Mouse (Mus musculus) MEL (cell line): ENCODE measurements at regions not wholly inside any gene's neighbourhood (a gene's known extent, or its start where the extent isn't known, plus 50 kb on each side); places are given as distances from the start of the nearest gene placed in this dataset.

Source experiments
- DNase-seq: peaks from one replicate; pipeline ENCODE4 v3.0.0; 2011; ENCODE audit warnings: low read depth, low spot score
- H3K27ac ChIP-seq: 2 replicates; pipeline ENCODE4 v1.5.1; 2012; ENCODE audit warnings: low read depth, mild to moderate bottlenecking, control low read depth, low read length, moderate library complexity; ENCODE audit not compliant: control insufficient read depth
- H3K27me3 ChIP-seq, 2 experiments: fragments of 150-350 bp in 1 of 2; sonication (generic) in 1 of 2; 2 replicates each; pipeline ENCODE4 v1.6.1; 2012; ENCODE audit warnings: low read length in 2 of 2, mild to moderate bottlenecking in 2 of 2, improper control_type of control experiment in 1 of 2, moderate library complexity in 1 of 2; ENCODE audit not compliant: insufficient read depth in 2 of 2, control insufficient read depth in 1 of 2
- H3K36me3 ChIP-seq, 2 experiments: 2 replicates each; pipeline ENCODE4 v1.6.1; 2012 to 2014; ENCODE audit warnings: low read length in 2 of 2, improper control_type of control experiment in 1 of 2, inconsistent platforms in 1 of 2, mild to moderate bottlenecking in 1 of 2; ENCODE audit not compliant: insufficient read depth in 2 of 2, control insufficient read depth in 1 of 2
- H3K4me1 ChIP-seq, 2 experiments: fragments of 150-350 bp in 1 of 2; sonication (generic) in 1 of 2; 2 replicates each; pipeline ENCODE4 v1.6.1; 2012; ENCODE audit warnings: low read length in 2 of 2, improper control_type of control experiment in 1 of 2, mild to moderate bottlenecking in 1 of 2; ENCODE audit not compliant: insufficient read depth in 2 of 2, control insufficient read depth in 1 of 2
- H3K4me3 ChIP-seq, 2 experiments: fragments of 150-350 bp in 1 of 2; sonication (generic) in 1 of 2; 2 replicates each; pipeline ENCODE4 v1.5.1; 2012; ENCODE audit warnings: low read depth in 2 of 2, low read length in 2 of 2, mild to moderate bottlenecking in 2 of 2, moderate library complexity in 2 of 2, control low read depth in 1 of 2, improper control_type of control experiment in 1 of 2; ENCODE audit not compliant: control insufficient read depth in 1 of 2, insufficient read depth in 1 of 2
- H3K79me2 ChIP-seq: 2 replicates; pipeline ENCODE4 v1.6.1; 2012; ENCODE audit warnings: mild to moderate bottlenecking, low read length, moderate library complexity; ENCODE audit not compliant: control insufficient read depth, poor library complexity, insufficient read depth
- H3K9ac ChIP-seq: 2 replicates; pipeline ENCODE4 v1.6.1; 2012; ENCODE audit warnings: low read depth, mild to moderate bottlenecking, control low read depth, low read length, moderate library complexity; ENCODE audit not compliant: control insufficient read depth, poor library complexity, severe bottlenecking
- H3K9me3 ChIP-seq: fragments of 150-350 bp; sonication (generic); replicated peaks from 2 replicates; pipeline ENCODE4 v1.6.1; 2012; ENCODE audit warnings: mild to moderate bottlenecking, low read length, improper control_type of control experiment, moderate library complexity; ENCODE audit not compliant: insufficient read depth
- BHLHE40 ChIP-seq: IDR thresholded peaks from 2 replicates; pipeline ENCODE4 v1.6.1; 2012; ENCODE audit warnings: low read depth, mild to moderate bottlenecking, inconsistent platforms, low read length, improper control_type of control experiment, borderline replicate concordance
- E2F4 ChIP-seq: IDR thresholded peaks from 2 replicates; pipeline ENCODE4 v1.6.1; 2011; ENCODE audit warnings: low read depth, low read length, improper control_type of control experiment, borderline replicate concordance
- ELF1 ChIP-seq: IDR thresholded peaks from 2 replicates; pipeline ENCODE4 v1.6.1; 2014; ENCODE audit warnings: low read depth, mild to moderate bottlenecking, inconsistent platforms, low read length, improper control_type of control experiment, moderate library complexity
- EP300 ChIP-seq, 2 experiments: IDR thresholded peaks; 2 replicates each; pipeline ENCODE4 v1.6.1; 2011; ENCODE audit warnings: improper control_type of control experiment in 2 of 2, low read length in 2 of 2, low read depth in 1 of 2, mild to moderate bottlenecking in 1 of 2
- ETS1 ChIP-seq: IDR thresholded peaks from 2 replicates; pipeline ENCODE4 v1.6.1; 2012; ENCODE audit warnings: low read depth, mild to moderate bottlenecking, inconsistent platforms, low read length, improper control_type of control experiment, moderate library complexity
- GABPA ChIP-seq: IDR thresholded peaks from 2 replicates; pipeline ENCODE4 v1.6.1; 2012; ENCODE audit warnings: low read depth, mild to moderate bottlenecking, inconsistent platforms, low read length, improper control_type of control experiment, moderate library complexity
- JUND ChIP-seq: IDR thresholded peaks from 2 replicates; pipeline ENCODE4 v1.6.1; 2011; ENCODE audit warnings: low read depth, mild to moderate bottlenecking, improper control_type of control experiment, low read length
- KAT2A ChIP-seq: conservative IDR thresholded peaks from 2 replicates; pipeline ENCODE4 v1.6.1; 2012; ENCODE audit warnings: low read depth, low read length, improper control_type of control experiment, inconsistent platforms
- MAX ChIP-seq: IDR thresholded peaks from 2 replicates; pipeline ENCODE4 v1.6.1; 2011; ENCODE audit warnings: low read length, improper control_type of control experiment
- MAZ ChIP-seq: IDR thresholded peaks from 2 replicates; pipeline ENCODE4 v1.6.1; 2012; ENCODE audit warnings: low read depth, mild to moderate bottlenecking, inconsistent platforms, low read length, improper control_type of control experiment
- MXI1 ChIP-seq: IDR thresholded peaks from 2 replicates; pipeline ENCODE4 v1.6.1; 2011; ENCODE audit warnings: mild to moderate bottlenecking, low read depth, low read length, improper control_type of control experiment
- MYC ChIP-seq: IDR thresholded peaks from 2 replicates; pipeline ENCODE4 v1.6.1; 2011; ENCODE audit warnings: low read depth, mild to moderate bottlenecking, low read length, improper control_type of control experiment, moderate library complexity
- NELFE ChIP-seq: IDR thresholded peaks from 2 replicates; pipeline ENCODE4 v1.6.1; 2011; ENCODE audit warnings: low read depth, low read length, improper control_type of control experiment
- NRF1 ChIP-seq: IDR thresholded peaks from 2 replicates; pipeline ENCODE4 v1.6.1; 2014; ENCODE audit warnings: low read depth, mild to moderate bottlenecking, inconsistent platforms, low read length, improper control_type of control experiment, moderate library complexity; ENCODE audit not compliant: poor library complexity, insufficient read depth, severe bottlenecking
- POLR2A ChIP-seq, 2 experiments: IDR thresholded peaks; 2 replicates each; pipeline ENCODE4 v1.6.1; 2011 to 2012; ENCODE audit warnings: low read length in 2 of 2, mild to moderate bottlenecking in 2 of 2, control low read depth in 1 of 2, improper control_type of control experiment in 1 of 2, low read depth in 1 of 2, moderate library complexity in 1 of 2; ENCODE audit not compliant: control insufficient read depth in 1 of 2, insufficient read depth in 1 of 2, poor library complexity in 1 of 2
- RAD21 ChIP-seq: IDR thresholded peaks from 2 replicates; pipeline ENCODE4 v1.6.1; 2011; ENCODE audit warnings: mild to moderate bottlenecking, low read depth, low read length, improper control_type of control experiment
- RCOR1 ChIP-seq: IDR thresholded peaks from 2 replicates; pipeline ENCODE4 v1.6.1; 2012; ENCODE audit warnings: low read depth, mild to moderate bottlenecking, inconsistent platforms, low read length, improper control_type of control experiment
- SIN3A ChIP-seq: IDR thresholded peaks from 2 replicates; pipeline ENCODE4 v1.6.1; 2012; ENCODE audit warnings: low read length, improper control_type of control experiment, inconsistent platforms
- TAL1 ChIP-seq: IDR thresholded peaks from 2 replicates; pipeline ENCODE4 v1.6.1; 2012; ENCODE audit warnings: mild to moderate bottlenecking, inconsistent platforms, low read length, moderate library complexity, mixed read lengths
- TBP ChIP-seq: IDR thresholded peaks from 2 replicates; pipeline ENCODE4 v1.8.0; 2011; ENCODE audit warnings: low read depth, low read length, improper control_type of control experiment
- USF1 ChIP-seq: IDR thresholded peaks from 2 replicates; pipeline ENCODE4 v1.6.1; 2014; ENCODE audit warnings: low read depth, mild to moderate bottlenecking, inconsistent platforms, low read length, improper control_type of control experiment, moderate library complexity
- USF2 ChIP-seq, 2 experiments: IDR thresholded peaks; 2 replicates each; pipeline ENCODE4 v1.6.1; 2011 to 2012; ENCODE audit warnings: improper control_type of control experiment in 2 of 2, low read length in 2 of 2, borderline replicate concordance in 1 of 2, inconsistent platforms in 1 of 2, low read depth in 1 of 2, mild to moderate bottlenecking in 1 of 2; ENCODE audit not compliant: insufficient read depth in 1 of 2
- ZKSCAN1 ChIP-seq: IDR thresholded peaks from 2 replicates; pipeline ENCODE4 v1.6.1; 2012; ENCODE audit warnings: low read depth, mild to moderate bottlenecking, inconsistent platforms, low read length, improper control_type of control experiment, moderate library complexity
- ZMIZ1 ChIP-seq: IDR thresholded peaks from 2 replicates; pipeline ENCODE4 v1.6.1; 2012; ENCODE audit warnings: low read depth, mild to moderate bottlenecking, inconsistent platforms, low read length, improper control_type of control experiment, moderate library complexity
- ZNF384 ChIP-seq: IDR thresholded peaks from 2 replicates; pipeline ENCODE4 v1.6.1; 2012; ENCODE audit warnings: low read depth, mild to moderate bottlenecking, inconsistent platforms, low read length, improper control_type of control experiment

- no peaks in the 10 kb centered on the region for H3K4me1 ChIP-seq
- TF ChIP-seq EP300 (IDR thresholded peaks at IDR 0.05; ENCODE audit: low read depth in 1 of 2, low read length in 2 of 2) (no peak), JUND (no peak), ZNF384 (no peak), TAL1 (no peak), MXI1 (no peak), USF2 (IDR thresholded peaks at IDR 0.05; ENCODE audit: borderline replicate concordance in 1 of 2, insufficient read depth in 1 of 2, low read depth in 1 of 2, low read length in 2 of 2) (no peak), BHLHE40 (no peak), MYC (no peak), KAT2A (no peak), GABPA (no peak), ELF1 (no peak), TBP (no peak), ZKSCAN1 (no peak), ZMIZ1 (no peak), RCOR1 (no peak), POLR2A (IDR thresholded peaks at IDR 0.05; ENCODE audit: control insufficient read depth in 1 of 2, insufficient read depth in 1 of 2, low read depth in 1 of 2, low read length in 2 of 2, poor library complexity in 1 of 2) (no peak), NRF1 (no peak), MAX (no peak), NELFE (no peak)
- H3K4me3 ChIP-seq = no peak overlapping the region
- DNase-seq = no peak
- H3K27me3 ChIP-seq = no peaks in the 10 kb centered on the region
- H3K9me3 ChIP-seq = no peaks in the 10 kb centered on the region
- no peak overlapping the region for H3K9ac ChIP-seq
- H3K79me2 ChIP-seq = no peaks in the 10 kb centered on the region; the same call in 1 of the 2 replicates
- H3K27ac ChIP-seq = no peak overlapping the region
- H3K36me3 ChIP-seq = no peaks in the 10 kb centered on the region
These were observed 130.8 kb upstream of the Arglu1 start for GRCm38 (mm10) chr8:8821119-8821518.

GRCm38 (mm10) chr8:8820614-8821013 lies 130.3 kb upstream of the Arglu1 start:
- Histone ChIP-seq H3K36me3 (no peaks in the 10 kb centered on the region), H3K9me3 (no peaks in the 10 kb centered on the region), H3K27ac (no peak overlapping the region), H3K4me3 (no peak overlapping the region), H3K79me2 (no peaks in the 10 kb centered on the region; the same call in 1 of the 2 replicates), H3K27me3 (no peaks in the 10 kb centered on the region), H3K4me1 (no peaks in the 10 kb centered on the region), H3K9ac (no peak overlapping the region)
- TF ChIP-seq GABPA (no peak), KAT2A (no peak), TBP (no peak), MAX (no peak), EP300 (IDR thresholded peaks at IDR 0.05; ENCODE audit: low read depth in 1 of 2, low read length in 2 of 2) (no peak), E2F4 (no peak), TAL1 (no peak), ZNF384 (no peak), MAZ (no peak), ZKSCAN1 (no peak), RCOR1 (no peak), ETS1 (no peak), RAD21 (no peak), SIN3A (no peak), JUND (no peak), USF1 (no peak)
- no peak for DNase-seq
